Mouse (Mus musculus) olfactory bulb, adult 2 months (tissue): ENCODE results near the gene Anapc5.

Experiments
- CTCF ChIP-seq: fragments of 200-500 bp; IDR thresholded peaks from 2 replicates; pipeline ENCODE4 v1.5.1; 2012; ENCODE audit warnings: low read depth, mild to moderate bottlenecking, low read length, moderate library complexity; ENCODE audit not compliant: insufficient read depth
- POLR2A ChIP-seq: fragments of 200-500 bp; IDR thresholded peaks from 2 replicates; pipeline ENCODE4 v1.6.1; 2012; ENCODE audit warnings: mild to moderate bottlenecking, low read depth, low read length, moderate library complexity; ENCODE audit not compliant: insufficient read depth

DNA sequence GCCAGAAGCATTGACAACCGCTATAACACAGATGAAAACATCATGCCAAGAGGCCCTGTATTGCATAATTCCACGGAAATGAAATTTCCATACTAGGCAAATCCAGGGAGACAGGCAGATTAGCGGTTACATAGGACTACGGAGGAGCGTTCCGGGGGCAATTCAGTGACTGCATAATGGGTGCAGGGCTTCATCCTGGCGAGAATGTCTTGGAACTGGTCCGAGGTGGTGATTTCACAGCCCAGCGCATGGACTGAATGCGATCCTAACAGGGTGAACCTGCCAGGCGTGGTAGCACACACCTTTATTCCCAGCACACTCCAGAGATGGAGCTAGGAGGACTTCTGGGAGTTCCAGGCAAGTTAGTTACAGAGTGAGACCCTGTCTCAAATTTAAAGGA is 53.9 kb downstream of the Anapc5 start:
- TF ChIP-seq CTCF (no peak), POLR2A (no peak)
